Mouse (Mus musculus): ENCODE measurements around the gene Dapk3. TPM values are rescaled to one million over a fixed set of nuclear protein-coding genes. Genes with fewer than 3 reads are reported as not detected.
A peak's percentile ranks its signal among the peaks of the same experiment; 100 is the strongest.
"Not testable (repeated sequence)": the region's sequence is repeated elsewhere in the genome, so short reads cannot be mapped to it uniquely, and the experiment has no call there.

Gene Dapk3
- polyA plus RNA-seq, 1 experiment from 2014 or later = 45.6 TPM

DNA sequence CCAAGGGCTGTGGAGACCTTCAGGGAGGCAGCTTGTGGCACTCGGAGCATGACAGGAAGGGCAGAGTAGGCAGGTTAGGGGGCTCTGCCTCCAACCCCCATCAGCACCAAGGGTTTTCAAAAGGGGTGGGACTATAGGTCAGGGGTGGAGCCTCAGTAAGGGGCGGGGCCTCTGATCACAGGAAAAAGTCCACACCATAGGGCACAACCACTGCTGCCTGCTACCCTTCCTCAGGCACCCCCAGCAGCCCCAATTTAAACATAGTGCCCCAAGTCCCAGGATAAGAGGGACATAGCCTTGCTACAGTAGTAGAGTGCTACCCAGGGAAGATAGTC is 20.5 kb upstream of the Dapk3 start:
- Histone ChIP-seq H3K9me3 (ENCODE audit: control insufficient read depth, low read length) (no peaks in the 10 kb centered on the region), H3K4me3 (ENCODE audit: low read depth, low read length) (no peak overlapping the region), H3K4me2 (peak overlapping the region; percentile 32; the same call in 1 of the 2 replicates), H3K27ac (ENCODE audit: low read depth, low read length) (no peak overlapping the region), H3K27me3 (replicated peaks; ENCODE audit: control insufficient read depth, insufficient read depth, low read length) (no peaks in the 10 kb centered on the region), H3K36me3 (ENCODE audit: control insufficient read depth, insufficient read depth, low read length) (peaks cover 41% of the 10 kb centered on the region), H3K9ac (ENCODE audit: low read depth, low read length) (no peak overlapping the region), H3K4me1 (replicated peaks; ENCODE audit: control insufficient read depth, insufficient read depth, low read length) (peaks cover 18% of the 10 kb centered on the region)
- ATAC-seq (replicated peaks; ENCODE audit: low FRiP score) = 0 out of 2 replicates have a peak, but pooled peaks have one; percentile 30
- no peak for DNase-seq (ENCODE audit: low spot score)
- 31% methylated on average over 2 of the region's 2 CpGs for WGBS

DNA sequence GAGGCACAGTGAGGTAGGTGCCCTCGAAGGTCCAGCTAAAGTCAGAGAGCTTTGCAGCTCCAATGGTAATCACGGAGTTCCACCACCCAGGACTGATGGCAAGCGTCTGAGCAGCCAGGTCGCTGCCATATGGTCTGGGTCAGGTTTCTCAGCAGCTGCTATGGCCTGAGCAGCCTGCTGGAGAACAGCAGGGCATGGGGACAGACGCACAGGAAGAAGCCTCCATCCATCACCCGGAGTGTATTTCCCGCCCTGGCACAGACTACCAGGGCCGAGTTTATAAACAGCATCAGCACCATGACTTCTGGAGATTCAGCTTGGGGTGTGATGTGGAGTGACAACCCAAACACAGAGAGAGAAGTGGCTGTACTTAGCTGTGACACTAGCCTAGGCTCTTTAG is 17.7 kb upstream of the Dapk3 start:
- Histone ChIP-seq H3K9ac (ENCODE audit: low read depth, low read length) (0 out of 2 replicates have a peak overlapping the region, but pooled peaks have one; percentile 30), H3K27me3 (replicated peaks; ENCODE audit: control insufficient read depth, insufficient read depth, low read length) (no peaks in the 10 kb centered on the region), H3K4me2 (no peak overlapping the region), H3K36me3 (ENCODE audit: control insufficient read depth, insufficient read depth, low read length) (peaks cover 25% of the 10 kb centered on the region), H3K4me3 (ENCODE audit: low read depth, low read length) (no peak overlapping the region), H3K4me1 (replicated peaks; ENCODE audit: control insufficient read depth, insufficient read depth, low read length) (peaks cover 26% of the 10 kb centered on the region), H3K9me3 (ENCODE audit: control insufficient read depth, low read length) (no peaks in the 10 kb centered on the region), H3K27ac (ENCODE audit: low read depth, low read length) (no peak overlapping the region)
- DNase-seq (ENCODE audit: low spot score) (no peak), ATAC-seq (replicated peaks; ENCODE audit: low FRiP score) (no peak)
- 76% methylated on average over 8 of the region's 8 CpGs for WGBS

DNA sequence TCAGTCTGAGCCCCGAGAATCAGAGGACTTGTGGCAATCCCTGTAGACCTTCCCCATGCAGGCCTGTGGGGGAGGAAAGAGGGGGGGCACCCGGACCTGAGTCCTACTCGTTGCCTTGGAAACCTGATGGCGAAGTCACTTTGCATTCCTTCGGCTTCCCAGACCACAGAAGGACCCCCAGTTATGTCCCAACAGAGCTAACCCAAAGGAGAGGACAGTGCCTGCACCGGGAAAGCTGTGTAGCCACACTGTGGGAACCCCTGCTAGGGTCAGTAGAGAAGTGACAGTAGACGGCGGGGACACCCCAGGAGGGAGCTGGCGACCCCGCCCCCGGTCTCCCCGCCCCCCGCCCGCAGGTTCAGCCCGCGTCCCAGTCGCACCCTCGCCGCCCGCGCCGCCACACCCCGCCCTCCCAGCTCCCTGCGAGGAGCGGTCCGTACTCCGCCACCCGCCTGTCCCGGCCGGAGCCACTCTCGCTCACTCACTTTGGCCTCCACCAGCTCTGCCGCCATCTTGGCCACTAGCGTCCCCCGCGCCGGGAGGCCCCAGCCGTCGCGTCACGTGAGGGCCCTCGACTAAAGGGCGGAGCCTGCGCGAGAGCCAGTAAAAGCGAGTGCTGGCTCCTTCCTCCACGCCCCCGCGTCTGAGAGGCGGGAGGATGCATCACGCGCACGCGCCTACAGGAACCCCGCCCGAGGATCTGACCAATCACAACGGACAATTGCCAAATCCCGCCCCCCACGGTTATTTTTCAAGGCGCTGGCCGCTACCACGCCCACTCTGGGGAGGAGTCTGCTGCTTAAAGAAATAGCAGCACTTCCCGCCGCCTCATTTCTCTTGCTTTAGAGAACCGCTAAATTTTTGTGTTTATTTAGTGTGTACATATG is 15.4 kb upstream of the Dapk3 start, which contains the start of gene Pias4:
Gene Pias4, minus strand, starts transcription at position 724 of the 887 bp plus-strand sequence.
- under 1% methylated on average over 64 of the region's 64 CpGs for WGBS
- peak; percentile 88 for ATAC-seq (replicated peaks; ENCODE audit: low FRiP score)
- Histone ChIP-seq H3K9me3 (ENCODE audit: control insufficient read depth, low read length) (no peaks in the 10 kb centered on the region), H3K9ac (ENCODE audit: low read depth, low read length) (peak within 1 kb of the TSS; percentile 87), H3K27me3 (replicated peaks; ENCODE audit: control insufficient read depth, insufficient read depth, low read length) (no peaks in the 10 kb centered on the region), H3K4me2 (peak within 1 kb of the TSS; percentile 93), H3K4me1 (replicated peaks; ENCODE audit: control insufficient read depth, insufficient read depth, low read length) (peaks cover 19% of the 10 kb centered on the region), H3K36me3 (ENCODE audit: control insufficient read depth, insufficient read depth, low read length) (peaks cover 13% of the 10 kb centered on the region), H3K4me3 (ENCODE audit: low read depth, low read length) (peak within 1 kb of the TSS; percentile 92), H3K27ac (ENCODE audit: low read depth, low read length) (peak within 1 kb of the TSS; percentile 96)
- DNase-seq (ENCODE audit: low spot score) = peak; percentile 99

DNA sequence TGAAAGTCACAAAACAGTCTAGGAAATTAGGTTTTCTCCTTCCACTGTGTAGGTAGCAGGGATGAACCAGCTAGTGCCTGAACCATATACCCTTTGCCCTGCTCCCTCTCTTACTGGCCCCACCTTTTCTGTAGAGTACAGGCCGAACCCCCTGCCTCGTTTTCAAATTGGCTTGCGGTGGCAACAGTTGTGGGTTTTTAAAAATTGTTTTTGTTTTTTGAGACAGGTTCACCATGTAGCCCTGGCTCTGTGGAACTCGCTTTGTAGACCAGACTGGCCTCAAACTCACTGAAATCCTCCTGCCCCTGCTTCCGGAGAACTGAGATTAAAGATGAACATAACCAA is 14.7 kb upstream of the Dapk3 start:
- Histone ChIP-seq H3K9ac (ENCODE audit: low read depth, low read length) (peak overlapping the region; percentile 68), H3K4me3 (ENCODE audit: low read depth, low read length) (peak overlapping the region; percentile 92), H3K27ac (ENCODE audit: low read depth, low read length) (peak overlapping the region; percentile 96), H3K4me1 (replicated peaks; ENCODE audit: control insufficient read depth, insufficient read depth, low read length) (peaks cover 15% of the 10 kb centered on the region), H3K36me3 (ENCODE audit: control insufficient read depth, insufficient read depth, low read length) (peaks cover 10% of the 10 kb centered on the region), H3K9me3 (ENCODE audit: control insufficient read depth, low read length) (no peaks in the 10 kb centered on the region), H3K27me3 (replicated peaks; ENCODE audit: control insufficient read depth, insufficient read depth, low read length) (no peaks in the 10 kb centered on the region), H3K4me2 (peak overlapping the region; percentile 93)
- DNase-seq (ENCODE audit: low spot score) (peak; percentile 51), ATAC-seq (replicated peaks; ENCODE audit: low FRiP score) (peak; percentile 60)
- 9% methylated on average over 5 of the region's 5 CpGs for WGBS

DNA sequence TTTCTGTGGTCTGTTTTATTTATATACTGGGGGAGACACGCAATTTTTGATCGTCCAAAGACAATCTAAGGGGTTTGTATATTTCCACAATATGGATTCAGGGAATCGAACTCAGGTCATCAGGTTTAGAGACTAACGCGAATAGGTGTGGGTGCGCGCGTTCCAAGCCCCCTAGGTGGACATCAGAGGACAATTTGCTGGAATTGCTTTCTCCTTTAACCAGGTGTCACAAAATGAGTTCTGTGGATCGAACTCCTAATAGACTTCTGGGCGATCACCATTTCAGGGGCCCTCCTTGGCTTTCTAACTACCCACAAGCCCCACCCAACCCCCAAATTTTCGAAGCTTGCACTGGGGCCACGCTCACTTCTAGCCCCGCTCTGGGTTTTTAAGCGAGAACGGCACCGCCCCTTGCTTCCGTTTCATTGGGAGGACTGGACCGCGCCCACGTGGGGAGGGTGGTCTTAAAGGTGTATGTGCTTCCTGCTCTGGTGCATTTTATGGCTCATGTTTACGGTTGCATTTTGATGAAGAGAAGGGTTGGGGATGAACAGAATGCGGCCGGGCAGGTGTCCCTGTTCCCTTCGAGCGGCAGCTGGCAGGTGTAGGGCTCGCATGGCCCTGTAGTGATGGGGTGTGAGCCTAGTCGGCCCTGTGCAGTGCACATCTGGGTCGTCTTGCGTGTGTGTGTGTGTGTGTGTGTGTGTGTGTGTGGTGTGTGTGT is 14.1 kb upstream of the Dapk3 start:
- peak overlapping the region; percentile 96 for H3K27ac ChIP-seq (ENCODE audit: low read depth, low read length)
- DNase-seq (ENCODE audit: low spot score) (peak; percentile 83), ATAC-seq (replicated peaks; ENCODE audit: low FRiP score) (peak; percentile 73)
- no peaks in the 10 kb centered on the region for H3K27me3 ChIP-seq (replicated peaks; ENCODE audit: control insufficient read depth, insufficient read depth, low read length)
- H3K9me3 ChIP-seq (ENCODE audit: control insufficient read depth, low read length) = no peaks in the 10 kb centered on the region
- H3K9ac ChIP-seq (ENCODE audit: low read depth, low read length) = peak overlapping the region; percentile 68
- H3K4me2 ChIP-seq = peak overlapping the region; percentile 93
- peak overlapping the region; percentile 92 for H3K4me3 ChIP-seq (ENCODE audit: low read depth, low read length)
- H3K36me3 ChIP-seq (ENCODE audit: control insufficient read depth, insufficient read depth, low read length) = peaks cover 6% of the 10 kb centered on the region
- WGBS = 3% methylated on average over 29 of the region's 29 CpGs
- H3K4me1 ChIP-seq (replicated peaks; ENCODE audit: control insufficient read depth, insufficient read depth, low read length) = peaks cover 21% of the 10 kb centered on the region

DNA sequence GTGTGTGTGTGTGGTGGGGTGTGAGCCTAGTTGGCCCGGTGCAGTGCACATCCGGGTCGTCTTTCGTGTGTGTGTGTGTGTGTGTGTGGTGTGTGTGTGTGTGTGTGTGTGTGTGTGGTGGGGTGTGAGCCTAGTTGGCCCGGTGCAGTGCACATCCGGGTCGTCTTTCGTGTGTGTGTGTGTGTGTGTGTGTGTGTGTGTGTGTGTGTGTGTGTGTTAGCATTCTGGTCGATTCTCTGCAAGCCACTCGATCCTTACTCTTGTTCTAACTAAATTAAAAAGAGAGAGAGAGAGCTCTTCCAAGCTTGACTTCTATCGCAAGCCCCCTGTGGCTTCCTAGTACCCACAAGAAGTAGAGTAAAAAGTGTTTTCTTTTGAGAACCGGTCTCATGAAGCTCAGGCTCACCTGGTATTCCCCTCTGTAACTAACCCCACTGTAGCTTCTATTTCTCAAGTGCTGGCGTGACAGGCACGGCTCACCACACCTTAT is 13.3 kb upstream of the Dapk3 start:
- not testable (repeated sequence) for DNase-seq (ENCODE audit: low spot score); ATAC-seq (replicated peaks; ENCODE audit: low FRiP score); H3K9ac ChIP-seq (ENCODE audit: low read depth, low read length); H3K36me3 ChIP-seq (ENCODE audit: control insufficient read depth, insufficient read depth, low read length); H3K27me3 ChIP-seq (replicated peaks; ENCODE audit: control insufficient read depth, insufficient read depth, low read length); H3K9me3 ChIP-seq (ENCODE audit: control insufficient read depth, low read length)
- peak overlapping the region; percentile 6; the same call in 1 of the 2 replicates for H3K27ac ChIP-seq (ENCODE audit: low read depth, low read length)
- peaks cover 22% of the 10 kb centered on the region for H3K4me1 ChIP-seq (replicated peaks; ENCODE audit: control insufficient read depth, insufficient read depth, low read length)
- peak overlapping the region; percentile 13; the same call in 1 of the 2 replicates for H3K4me3 ChIP-seq (ENCODE audit: low read depth, low read length)
- peak overlapping the region; percentile 38 for H3K4me2 ChIP-seq
- 29% methylated on average over 14 of the region's 14 CpGs for WGBS

DNA sequence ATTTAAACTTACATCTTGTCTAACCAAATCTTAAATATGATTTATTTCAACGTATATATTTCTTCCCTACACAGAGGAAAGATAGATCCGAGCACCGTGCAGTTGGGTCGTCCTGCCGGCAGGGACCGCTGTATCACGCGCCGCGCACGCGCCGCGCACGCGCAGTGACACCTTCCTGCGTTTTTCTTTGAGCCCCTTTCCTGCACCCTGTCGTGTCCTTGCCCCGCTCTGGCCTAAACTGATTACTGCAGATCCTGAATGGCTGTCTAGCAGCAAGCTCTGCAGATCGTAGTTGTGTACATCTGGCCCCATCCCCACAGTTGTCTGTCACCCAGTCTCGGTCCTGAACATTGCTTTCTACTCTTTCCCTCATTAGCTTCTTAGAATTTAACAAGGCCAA is 9.7 kb upstream of the Dapk3 start:
- ATAC-seq (replicated peaks; ENCODE audit: low FRiP score) (peak; percentile 15; the same call in 1 of the 2 replicates), DNase-seq (ENCODE audit: low spot score) (peak; percentile 82)
- H3K9ac ChIP-seq (ENCODE audit: low read depth, low read length) = peak overlapping the region; percentile 60

DNA sequence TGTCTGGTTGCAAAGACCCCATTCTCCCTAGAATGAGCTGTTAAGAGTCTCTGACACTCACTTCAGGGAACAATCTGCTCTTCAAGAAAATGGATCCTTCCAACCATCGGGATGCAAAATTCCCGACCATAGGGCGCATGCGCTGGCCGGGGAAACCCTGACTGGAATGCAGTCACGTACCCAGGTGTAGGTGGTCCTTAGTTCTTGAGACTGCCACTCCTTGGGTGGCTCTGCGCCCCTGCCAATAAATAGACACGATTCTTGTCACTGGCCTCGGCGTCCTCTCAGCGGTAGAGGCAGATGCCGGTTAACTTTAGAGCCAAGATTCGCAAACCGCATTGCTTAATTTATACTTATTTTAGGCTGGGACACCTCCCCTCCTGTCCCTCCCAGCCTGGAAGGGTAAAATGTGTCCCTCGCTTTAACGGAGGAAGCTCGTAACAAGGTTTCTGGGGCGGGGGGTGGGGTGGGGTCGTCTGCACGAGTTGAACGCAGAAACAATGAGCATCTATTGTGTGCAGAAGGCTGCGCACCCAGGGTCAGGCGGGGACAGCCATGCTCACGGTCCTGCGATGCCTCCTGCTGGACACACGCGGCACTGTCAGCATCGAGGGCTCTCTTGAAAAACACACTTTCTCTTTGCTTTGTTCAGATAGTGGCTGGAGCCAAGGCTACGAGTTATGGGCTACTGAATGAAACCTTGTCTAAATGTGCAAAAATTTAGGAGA is 8.0 kb upstream of the Dapk3 start:
- H3K27me3 ChIP-seq (replicated peaks; ENCODE audit: control insufficient read depth, insufficient read depth, low read length) = no peaks in the 10 kb centered on the region
- ATAC-seq (replicated peaks; ENCODE audit: low FRiP score) (peak; percentile 32; the same call in 1 of the 2 replicates), DNase-seq (ENCODE audit: low spot score) (peak; percentile 85)
- no peaks in the 10 kb centered on the region for H3K9me3 ChIP-seq (ENCODE audit: control insufficient read depth, low read length)
- peaks cover 37% of the 10 kb centered on the region for H3K4me1 ChIP-seq (replicated peaks; ENCODE audit: control insufficient read depth, insufficient read depth, low read length)
- peak overlapping the region; percentile 99 for H3K4me2 ChIP-seq
- peak overlapping the region; percentile 41 for H3K4me3 ChIP-seq (ENCODE audit: low read depth, low read length)
- WGBS = 7% methylated on average over 29 of the region's 29 CpGs
- H3K36me3 ChIP-seq (ENCODE audit: control insufficient read depth, insufficient read depth, low read length) = peaks cover 26% of the 10 kb centered on the region
- peak overlapping the region; percentile 92; the same call in 1 of the 2 replicates for H3K27ac ChIP-seq (ENCODE audit: low read depth, low read length)
- 0 out of 2 replicates have a peak overlapping the region, but pooled peaks have one; percentile 17 for H3K9ac ChIP-seq (ENCODE audit: low read depth, low read length)

More for the DNA sequence above, 9.7 kb upstream of the Dapk3 start:
- Histone ChIP-seq H3K9me3 (ENCODE audit: control insufficient read depth, low read length) (no peaks in the 10 kb centered on the region), H3K27me3 (replicated peaks; ENCODE audit: control insufficient read depth, insufficient read depth, low read length) (no peaks in the 10 kb centered on the region), H3K4me2 (peak overlapping the region; percentile 54), H3K27ac (ENCODE audit: low read depth, low read length) (peak overlapping the region; percentile 90), H3K4me1 (replicated peaks; ENCODE audit: control insufficient read depth, insufficient read depth, low read length) (peaks cover 30% of the 10 kb centered on the region), H3K36me3 (ENCODE audit: control insufficient read depth, insufficient read depth, low read length) (peaks cover 10% of the 10 kb centered on the region), H3K4me3 (ENCODE audit: low read depth, low read length) (no peak overlapping the region; the same call in 1 of the 2 replicates)
- WGBS = 4% methylated on average over 21 of the region's 21 CpGs

Data from liver, embryonic 11.5 days (tissue).